Mouse (Mus musculus): ENCODE results near the gene St3gal3.

DNA sequence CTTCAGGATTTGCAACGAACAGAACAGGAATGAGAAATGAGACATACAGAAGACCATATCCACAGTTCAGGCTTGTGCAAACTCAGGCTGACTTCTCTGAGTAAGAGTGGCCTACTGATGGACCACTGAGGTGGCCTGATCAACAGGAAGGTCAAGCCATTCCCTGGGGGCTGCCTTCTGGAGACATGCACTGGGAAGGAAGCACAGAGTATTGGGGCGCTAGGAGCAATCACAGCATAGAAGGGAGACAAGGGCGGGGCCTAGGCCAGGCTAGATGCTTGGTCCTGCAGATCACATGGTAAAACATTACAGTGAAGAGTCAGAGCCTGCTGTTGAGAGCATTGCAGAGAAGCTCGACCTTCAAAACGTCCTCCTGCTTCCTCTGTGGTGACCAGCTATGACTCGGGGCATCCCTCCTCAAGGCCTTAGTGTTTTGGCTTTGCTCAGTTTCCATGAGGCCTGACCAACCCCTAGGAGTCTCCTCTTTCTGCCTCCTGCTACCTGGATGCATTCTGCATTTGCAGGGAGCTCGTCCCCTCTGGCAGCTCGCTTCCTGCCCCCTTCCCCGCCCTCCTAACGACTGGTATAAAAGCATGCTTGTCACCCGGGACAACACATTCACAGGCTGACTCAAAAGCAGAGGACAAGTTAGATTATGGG lies 74.8 kb downstream of the St3gal3 start:
- TF ChIP-seq EP300 (IDR thresholded peaks at IDR 0.05; ENCODE audit: low read depth) = no peak
- no peak for TF ChIP-seq CTCF (IDR thresholded peaks at IDR 0.05; ENCODE audit: low read depth)
